In the genomic region with DNA sequence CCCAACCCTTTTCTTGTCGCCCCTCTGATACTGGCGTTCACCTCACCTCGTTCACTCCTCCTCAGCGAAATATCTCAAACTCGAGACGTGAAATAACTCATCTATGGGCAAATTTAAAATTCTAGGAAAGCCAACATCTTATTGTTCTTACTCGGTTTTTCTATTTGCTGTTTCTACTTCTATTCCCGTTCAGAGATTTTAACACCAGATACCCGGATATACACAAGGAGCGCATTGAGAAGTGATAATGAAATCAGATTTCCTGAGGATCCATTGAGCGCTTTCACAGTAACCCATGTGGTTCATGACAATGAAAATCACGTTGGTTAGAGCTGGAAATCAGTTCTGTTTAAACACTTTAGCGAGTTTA, we compare ENCODE assay signal across 8 mouse cellular contexts. TPM values are rescaled to one million over a fixed set of nuclear protein-coding genes. Genes with fewer than 3 reads are reported as not detected.
A peak's percentile ranks its signal among the peaks of the same experiment; 100 is the strongest.
DNase-seq lines count a peak whose midpoint lies in the region; ATAC-seq and TF ChIP-seq lines count a peak whose summit lies in the region.

No protein-coding gene starts in this region.

- peaks cover 4% of the 10 kb centered on the region; the same call in 1 of the 2 replicates for H3K4me1 ChIP-seq in brown adipose tissue, adult 24 weeks (ENCODE audit: control insufficient read depth, insufficient read depth, insufficient read length, low read length)
- H3K4me1 ChIP-seq in intestine, embryonic 14.5 days (replicated peaks; ENCODE audit: control insufficient read depth, insufficient read depth, low read length) = peaks cover 10% of the 10 kb centered on the region; the same call in 1 of the 2 replicates
- peaks cover 34% of the 10 kb centered on the region for H3K4me1 ChIP-seq in neural tube, embryonic 13.5 days (replicated peaks)

- H3K36me3 ChIP-seq in intestine, embryonic 14.5 days (ENCODE audit: control insufficient read depth, insufficient read depth, low read length) = peaks cover 27% of the 10 kb centered on the region
- peaks cover 26% of the 10 kb centered on the region for H3K36me3 ChIP-seq in neural tube, embryonic 13.5 days

- 1% methylated on average over 13 of the region's 13 CpGs for WGBS in intestine, embryonic 14.5 days
- WGBS in neural tube, embryonic 13.5 days = under 1% methylated on average over 13 of the region's 13 CpGs

- peak overlapping the region; percentile 98 for H3K27ac ChIP-seq in left cerebral cortex, adult 2 months
- H3K27ac ChIP-seq in brown adipose tissue, adult 24 weeks (replicated peaks; ENCODE audit: low read depth, low read length) = peak overlapping the region; percentile 89
- H3K27ac ChIP-seq in intestine, embryonic 14.5 days (ENCODE audit: low read depth) = peak overlapping the region; percentile 84
- peak overlapping the region; percentile 93 for H3K27ac ChIP-seq in neural tube, embryonic 13.5 days (replicated peaks)

- peak overlapping the region; percentile 87 for H3K9ac ChIP-seq in intestine, embryonic 14.5 days (ENCODE audit: low read length)
- H3K9ac ChIP-seq in neural tube, embryonic 13.5 days = peak overlapping the region; percentile 85

- no peaks in the 10 kb centered on the region for H3K27me3 ChIP-seq in intestine, embryonic 14.5 days (replicated peaks; ENCODE audit: control insufficient read depth, insufficient read depth, low read length)
- H3K27me3 ChIP-seq in neural tube, embryonic 13.5 days = no peaks in the 10 kb centered on the region

- no peak for TF ChIP-seq CTCF in left cerebral cortex, adult 2 months (IDR thresholded peaks at IDR 0.05)

- no peak for ATAC-seq in intestine, embryonic 14.5 days (replicated peaks; ENCODE audit: low FRiP score, low TSS enrichment, low read depth)
- no peak for ATAC-seq in neural tube, embryonic 13.5 days (ENCODE audit: low read depth)
- no peak for ATAC-seq in granulocyte monocyte progenitor cell, adult 5-6 weeks (replicated peaks; ENCODE audit: poor library complexity, severe bottlenecking)

- no peak for DNase-seq in left cerebral cortex, adult 2 months (ENCODE audit: extremely low spot score in 1 of 2, low spot score in 2 of 2)
- DNase-seq in left cerebral cortex, adult 8-10 months (ENCODE audit: low spot score in 2 of 2) = no peak
- DNase-seq in intestine, embryonic 14.5 days (ENCODE audit: low spot score) = no peak
- no peak for DNase-seq in adrenal gland, adult 18-20 months (ENCODE audit: low spot score in 2 of 2)
- no peak for DNase-seq in gastrocnemius, postnatal 4 days (ENCODE audit: low spot score in 2 of 2)

- H3K4me2 ChIP-seq in intestine, embryonic 14.5 days (ENCODE audit: low read length) = peak overlapping the region; percentile 79
- peak overlapping the region; percentile 60 for H3K4me2 ChIP-seq in neural tube, embryonic 13.5 days

- peak overlapping the region; percentile 87 for H3K4me3 ChIP-seq in left cerebral cortex, adult 2 months
- peak overlapping the region; percentile 74 for H3K4me3 ChIP-seq in brown adipose tissue, adult 24 weeks (ENCODE audit: insufficient read depth, low read depth, low read length)
- peak overlapping the region; percentile 88 for H3K4me3 ChIP-seq in intestine, embryonic 14.5 days (ENCODE audit: low read depth, low read length)
- peak overlapping the region; percentile 81 for H3K4me3 ChIP-seq in neural tube, embryonic 13.5 days

- intact Hi-C loops in left cerebral cortex, adult 2 months (cut with DNase I) = no loop called here

- H3K9me3 ChIP-seq in intestine, embryonic 14.5 days (ENCODE audit: control insufficient read depth, low read length) = no peaks in the 10 kb centered on the region
- H3K9me3 ChIP-seq in neural tube, embryonic 13.5 days = no peaks in the 10 kb centered on the region

RNA-seq across cellular contexts. Expression of a gene that starts 0.7 kb away (rescaled TPM):
- 100 to 1,000 TPM in 1 of 2 experiments, 10 to 100 TPM in 1; 99.8 to 115 TPM for total RNA-seq in left cerebral cortex, adult 2 months (2021)
- total RNA-seq in left cerebral cortex, adult 8-10 months (2022) = 100 to 1,000 TPM in 3 of 4 experiments, 10 to 100 TPM in 1; 99.3 to 117 (median 109) TPM
- polyA plus RNA-seq in brown adipose tissue, adult 24 weeks (2012; ENCODE audit: insufficient read depth, insufficient read length, missing spikeins) = 906 and 910 TPM in 2 replicates
- polyA plus RNA-seq in intestine, embryonic 14.5 days (2014; fragmentation: Nextera tagmentation; extraction: Ambion mirVana) = 311 TPM in 2 replicates
- 257 and 263 TPM in 2 replicates for polyA plus RNA-seq in neural tube, embryonic 13.5 days (2015; fragmentation: Nextera tagmentation; extraction: Ambion mirVana)
- total RNA-seq in granulocyte monocyte progenitor cell, adult 5-6 weeks (2014; fragmentation: Nextera tagmentation) = 152 and 169 TPM in 2 replicates
- total RNA-seq in granulocyte monocyte progenitor cell, adult 5-6 weeks (2017) = 206 and 241 TPM in 2 replicates
- total RNA-seq in adrenal gland, adult 18-20 months (2021) = 100 to 1,000 TPM; 243 to 314 TPM
- 100 to 1,000 TPM; 116 to 138 TPM for total RNA-seq in gastrocnemius, postnatal 4 days (2021)

RNA-seq across cellular contexts. Expression of a gene that starts 38.0 kb away (rescaled TPM):
- total RNA-seq in left cerebral cortex, adult 2 months (2021) = 100 to 1,000 TPM; 259 to 287 TPM
- total RNA-seq in left cerebral cortex, adult 8-10 months (2022) = 100 to 1,000 TPM; 243 to 258 (median 253) TPM
- polyA plus RNA-seq in brown adipose tissue, adult 24 weeks (2012; ENCODE audit: insufficient read depth, insufficient read length, missing spikeins) = 1.6 and 1.8 TPM in 2 replicates
- polyA plus RNA-seq in intestine, embryonic 14.5 days (2014; fragmentation: Nextera tagmentation; extraction: Ambion mirVana) = 9.6 and 11.3 TPM in 2 replicates
- polyA plus RNA-seq in neural tube, embryonic 13.5 days (2015; fragmentation: Nextera tagmentation; extraction: Ambion mirVana) = 94.0 and 113 TPM in 2 replicates
- not detected in 2 replicates for total RNA-seq in granulocyte monocyte progenitor cell, adult 5-6 weeks (2014; fragmentation: Nextera tagmentation)
- not detected in 2 replicates for total RNA-seq in granulocyte monocyte progenitor cell, adult 5-6 weeks (2017)
- total RNA-seq in adrenal gland, adult 18-20 months (2021) = 1 to 10 TPM in 1 of 2 experiments, under 1 TPM in 1; 0.93 to 1.3 TPM
- 10 to 100 TPM in 1 of 2 experiments, 1 to 10 TPM in 1; 7.5 to 10.1 TPM for total RNA-seq in gastrocnemius, postnatal 4 days (2021)

RNA-seq across cellular contexts. Expression of a gene that starts 56.9 kb away (rescaled TPM):
- total RNA-seq in left cerebral cortex, adult 2 months (2021) = 10 to 100 TPM; 36.5 to 41.2 TPM
- 10 to 100 TPM; 33.1 to 51.2 (median 40.3) TPM for total RNA-seq in left cerebral cortex, adult 8-10 months (2022)
- 13.0 and 13.2 TPM in 2 replicates for polyA plus RNA-seq in brown adipose tissue, adult 24 weeks (2012; ENCODE audit: insufficient read depth, insufficient read length, missing spikeins)
- polyA plus RNA-seq in intestine, embryonic 14.5 days (2014; fragmentation: Nextera tagmentation; extraction: Ambion mirVana) = 26.3 and 32.4 TPM in 2 replicates
- polyA plus RNA-seq in neural tube, embryonic 13.5 days (2015; fragmentation: Nextera tagmentation; extraction: Ambion mirVana) = 51.2 and 51.6 TPM in 2 replicates
- 14.4 and 16.4 TPM in 2 replicates for total RNA-seq in granulocyte monocyte progenitor cell, adult 5-6 weeks (2014; fragmentation: Nextera tagmentation)
- 18.1 and 26.1 TPM in 2 replicates for total RNA-seq in granulocyte monocyte progenitor cell, adult 5-6 weeks (2017)
- total RNA-seq in adrenal gland, adult 18-20 months (2021) = 10 to 100 TPM; 36.6 to 39.5 TPM
- total RNA-seq in gastrocnemius, postnatal 4 days (2021) = 10 to 100 TPM; 19.6 to 23.5 TPM

RNA-seq across cellular contexts. Expression of a gene that starts 57.0 kb away (rescaled TPM):
- 100 to 1,000 TPM; 217 to 242 TPM for total RNA-seq in left cerebral cortex, adult 2 months (2021)
- total RNA-seq in left cerebral cortex, adult 8-10 months (2022) = 100 to 1,000 TPM; 244 to 284 (median 255) TPM
- polyA plus RNA-seq in brown adipose tissue, adult 24 weeks (2012; ENCODE audit: insufficient read depth, insufficient read length, missing spikeins) = 871 and 1,187 TPM in 2 replicates
- polyA plus RNA-seq in intestine, embryonic 14.5 days (2014; fragmentation: Nextera tagmentation; extraction: Ambion mirVana) = 244 and 251 TPM in 2 replicates
- 211 and 216 TPM in 2 replicates for polyA plus RNA-seq in neural tube, embryonic 13.5 days (2015; fragmentation: Nextera tagmentation; extraction: Ambion mirVana)
- 159 TPM in 2 replicates for total RNA-seq in granulocyte monocyte progenitor cell, adult 5-6 weeks (2014; fragmentation: Nextera tagmentation)
- total RNA-seq in granulocyte monocyte progenitor cell, adult 5-6 weeks (2017) = 93.2 and 128 TPM in 2 replicates
- total RNA-seq in adrenal gland, adult 18-20 months (2021) = 100 to 1,000 TPM; 419 to 469 TPM
- 100 to 1,000 TPM; 329 to 331 TPM for total RNA-seq in gastrocnemius, postnatal 4 days (2021)

Comparison
In these comparisons a context has a peak if more than half of its experiments do, and no peak if none do; other contexts are left out.
1. RNA of a gene that starts 38.0 kb away (total RNA-seq): 259 to 287 TPM in left cerebral cortex, adult 2 months and 243 to 258 TPM in left cerebral cortex, adult 8-10 months; 7.5 to 10.1 TPM in gastrocnemius, postnatal 4 days, 0.93 to 1.3 TPM in adrenal gland, adult 18-20 months and not detected in granulocyte monocyte progenitor cell, adult 5-6 weeks; every median in the first group is over 10 times any median in the second.
2. Peak in every context shown above with its lines, with median percentiles within 50 percentile points of each other: H3K27ac ChIP-seq and H3K4me3 ChIP-seq.